In the genomic region with DNA sequence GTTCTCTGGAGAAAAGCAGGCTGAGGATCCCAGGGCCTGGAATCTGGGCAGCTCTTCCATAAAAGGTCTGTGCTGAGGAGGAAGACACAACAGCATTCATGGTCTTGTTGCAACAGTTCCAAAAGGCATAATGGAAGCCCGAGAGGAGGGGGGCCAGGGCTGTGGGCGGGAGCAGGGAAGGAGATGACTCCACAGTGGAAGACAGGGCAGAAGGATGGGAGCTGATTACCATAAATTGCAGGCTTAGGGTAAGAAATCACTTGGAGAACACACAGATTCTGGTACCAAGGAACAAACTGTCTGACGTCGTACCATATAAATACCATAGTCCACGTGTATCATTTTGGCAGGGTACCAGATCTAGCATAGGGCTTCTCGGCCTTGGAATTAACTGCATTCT, we compare ENCODE assay signal across 21 mouse cellular contexts. TPM values are rescaled to one million over a fixed set of nuclear protein-coding genes. Genes with fewer than 3 reads are reported as not detected.
DNase-seq lines count a peak whose midpoint lies in the region; ATAC-seq lines count a peak whose summit lies in the region.
"Had no signal": no experiment of that assay in that cellular context is flagged by ENCODE, and none has a peak within 500 bp of the region (broad histone marks: within the 10 kb centered on the region; RNA-seq: fewer than 3 reads in every experiment).

No protein-coding gene starts in this region.

- no peak for DNase-seq in hindbrain, embryonic 14.5 days (ENCODE audit: low spot score)
- DNase-seq in right cerebral cortex, adult 18-20 months = peak; percentile 63
- DNase-seq in right cerebral cortex, postnatal 4 days = no peak
- peak; percentile 10 for DNase-seq in left cerebral cortex, postnatal 4 days
- no peak for DNase-seq in testis, postnatal 14 days (ENCODE audit: low spot score)
- no peak for DNase-seq in adrenal gland, adult 2 months
- no peak for DNase-seq in adrenal gland, adult (ENCODE audit: inconsistent age in 2 of 2, low spot score in 1 of 2)
- DNase-seq: cerebellum, adult 9-10 months; gastrocnemius, postnatal 14 days; heart, adult 2 months; heart, postnatal 36 days; kidney, postnatal 25 days; thymus, postnatal 25 days had no signal

- 85% methylated on average over 6 of the region's 6 CpGs for WGBS in hindbrain, embryonic 14.5 days
- 81% methylated on average over 6 of the region's 6 CpGs for WGBS in hindbrain, embryonic 12.5 days

- no peak overlapping the region for H3K4me3 ChIP-seq in hindbrain, embryonic 14.5 days (replicated peaks; ENCODE audit: low read length)
- no peak overlapping the region for H3K4me3 ChIP-seq in hindbrain, embryonic 12.5 days
- H3K4me3 ChIP-seq: forebrain, embryonic 12.5 days; heart, adult 2 months; liver, embryonic 15.5 days; midbrain, embryonic 10.5 days had no signal

- no peaks in the 10 kb centered on the region for H3K9me3 ChIP-seq in hindbrain, embryonic 14.5 days (ENCODE audit: control insufficient read depth, low read length)
- H3K9me3 ChIP-seq in hindbrain, embryonic 12.5 days (replicated peaks) = no peaks in the 10 kb centered on the region
- H3K9me3 ChIP-seq: forebrain, embryonic 12.5 days; G1E; liver, embryonic 15.5 days; midbrain, embryonic 10.5 days had no signal

- peak; percentile 32; the same call in 1 of the 2 replicates for ATAC-seq in hindbrain, embryonic 14.5 days (ENCODE audit: low FRiP score)
- no peak for ATAC-seq in hindbrain, embryonic 12.5 days (ENCODE audit: low FRiP score)
- ATAC-seq: activated CD4-positive, CD25-positive, alpha-beta regulatory T cell, adult 4 months had no signal

- H3K27me3 ChIP-seq in hindbrain, embryonic 14.5 days (ENCODE audit: control insufficient read depth, insufficient read depth, low read length) = no peaks in the 10 kb centered on the region
- no peaks in the 10 kb centered on the region for H3K27me3 ChIP-seq in hindbrain, embryonic 12.5 days
- H3K27me3 ChIP-seq: forebrain, embryonic 12.5 days; liver, embryonic 15.5 days had no signal

- no peak overlapping the region for H3K27ac ChIP-seq in hindbrain, embryonic 14.5 days
- no peak overlapping the region for H3K27ac ChIP-seq in hindbrain, embryonic 12.5 days
- H3K27ac ChIP-seq: forebrain, embryonic 12.5 days; heart, adult 2 months; liver, embryonic 15.5 days; macrophage; midbrain, embryonic 10.5 days; stomach, postnatal 0 days had no signal

- H3K36me3 ChIP-seq in hindbrain, embryonic 14.5 days (replicated peaks; ENCODE audit: control insufficient read depth, insufficient read depth) = no peaks in the 10 kb centered on the region
- no peaks in the 10 kb centered on the region for H3K36me3 ChIP-seq in hindbrain, embryonic 12.5 days
- H3K36me3 ChIP-seq: forebrain, embryonic 12.5 days; G1E; liver, embryonic 15.5 days; midbrain, embryonic 10.5 days had no signal

- no peak overlapping the region for H3K9ac ChIP-seq in hindbrain, embryonic 14.5 days
- H3K9ac ChIP-seq in hindbrain, embryonic 12.5 days = no peak overlapping the region
- H3K9ac ChIP-seq: forebrain, embryonic 12.5 days; liver, embryonic 15.5 days had no signal

- no peaks in the 10 kb centered on the region for H3K4me1 ChIP-seq in hindbrain, embryonic 14.5 days (replicated peaks; ENCODE audit: control insufficient read depth, insufficient read depth, low read length)
- H3K4me1 ChIP-seq in hindbrain, embryonic 12.5 days = no peaks in the 10 kb centered on the region
- H3K4me1 ChIP-seq: liver, embryonic 15.5 days had no signal

- intact Hi-C loops in left cerebral cortex, postnatal 4 days (cut with DNase I) = no loop called here

- no peak overlapping the region for H3K4me2 ChIP-seq in hindbrain, embryonic 14.5 days (replicated peaks)
- no peak overlapping the region for H3K4me2 ChIP-seq in hindbrain, embryonic 12.5 days (replicated peaks)
- H3K4me2 ChIP-seq: forebrain, embryonic 12.5 days; liver, embryonic 15.5 days had no signal

RNA-seq across cellular contexts. Expression of a gene that starts 51.9 kb away (rescaled TPM):
- 29.8 and 31.2 TPM in 2 replicates for polyA plus RNA-seq in hindbrain, embryonic 14.5 days (2014; fragmentation: Nextera tagmentation; extraction: Ambion mirVana)
- polyA plus RNA-seq in hindbrain, embryonic 12.5 days (2016; fragmentation: Nextera tagmentation; extraction: Ambion mirVana) = 12.9 and 13.1 TPM in 2 replicates
- total RNA-seq in left cerebral cortex, postnatal 4 days (2021) = 10 to 100 TPM; 21.3 to 23.8 TPM
- 1 to 10 TPM; 3.1 to 5.0 TPM for total RNA-seq in adrenal gland, adult 2 months (2021)
- 2.3 and 2.5 TPM in 2 replicates for polyA plus RNA-seq in adrenal gland, adult 2 months (2012; rRNA removed)
- polyA plus RNA-seq: macrophage had no signal

Comparison
In these comparisons a context has a peak if more than half of its experiments do, and no peak if none do; other contexts are left out.
1. DNase-seq: peak in right cerebral cortex, adult 18-20 months (single experiment) and left cerebral cortex, postnatal 4 days (single experiment); none in hindbrain, embryonic 14.5 days (single experiment), right cerebral cortex, postnatal 4 days (single experiment), testis, postnatal 14 days (single experiment), adrenal gland, adult 2 months (single experiment) and adrenal gland, adult (0 of 2).